Mouse (Mus musculus): ENCODE measurements around the gene Gpr183. TPM values are rescaled to one million over a fixed set of nuclear protein-coding genes. Genes with fewer than 3 reads are reported as not detected.

Gpr183 gene
- polyA plus RNA-seq, 1 experiment, result 0.06 TPM

GRCm38 (mm10) chr14:121987287-121987686 is 22.3 kb upstream of the Gpr183 start:
- no peak overlapping the region for H3K4me3 ChIP-seq (ENCODE audit: insufficient read depth, poor library complexity, severe bottlenecking)
- TF ChIP-seq FOSL1 (IDR thresholded peaks at IDR 0.05; ENCODE audit: insufficient read depth, low read length, poor library complexity, severe bottlenecking), result peak; percentile 45
- no peak for TF ChIP-seq CTCF (IDR thresholded peaks at IDR 0.05; ENCODE audit: control insufficient read depth, insufficient read depth, insufficient read length)
- no peaks in the 10 kb centered on the region for H3K27me3 ChIP-seq (ENCODE audit: control insufficient read depth, insufficient read depth, insufficient read length)
- no peak overlapping the region for H3ac ChIP-seq (ENCODE audit: control insufficient read depth, insufficient read length, low read depth)
- no peaks in the 10 kb centered on the region for H3K79me2 ChIP-seq (ENCODE audit: control insufficient read depth, insufficient read depth)
- no peaks in the 10 kb centered on the region for H3K36me3 ChIP-seq (ENCODE audit: control insufficient read depth, insufficient read depth)
- H3K79me3 ChIP-seq (ENCODE audit: low read depth), result peaks cover 2% of the 10 kb centered on the region

GRCm38 (mm10) chr14:121986028-121986427 is 21.0 kb upstream of the Gpr183 start:
- H3K4me3 ChIP-seq (ENCODE audit: insufficient read depth, poor library complexity, severe bottlenecking), result no peak overlapping the region
- H3K79me2 ChIP-seq (ENCODE audit: control insufficient read depth, insufficient read depth), result no peaks in the 10 kb centered on the region
- TF ChIP-seq FOSL1 (IDR thresholded peaks at IDR 0.05; ENCODE audit: insufficient read depth, low read length, poor library complexity, severe bottlenecking) (no peak), CTCF (IDR thresholded peaks at IDR 0.05; ENCODE audit: control insufficient read depth, insufficient read depth, insufficient read length) (no peak), USF1 (IDR thresholded peaks at IDR 0.05; ENCODE audit: low read depth) (no peak), MAX (IDR thresholded peaks at IDR 0.05) (no peak), CEBPB (IDR thresholded peaks at IDR 0.05; ENCODE audit: low read depth) (no peak), MYOD1 (IDR thresholded peaks at IDR 0.05; ENCODE audit: control insufficient read depth, insufficient read length, low read depth) (no peak), MYOG (IDR thresholded peaks at IDR 0.05; ENCODE audit: control insufficient read depth, extremely low read depth, insufficient read length) (no peak)
- H3K36me3 ChIP-seq (ENCODE audit: control insufficient read depth, insufficient read depth), result no peaks in the 10 kb centered on the region
- peaks cover 2% of the 10 kb centered on the region for H3K79me3 ChIP-seq (ENCODE audit: low read depth)
- H3ac ChIP-seq (ENCODE audit: control insufficient read depth, insufficient read length, low read depth), result no peak overlapping the region
- H3K27me3 ChIP-seq (ENCODE audit: control insufficient read depth, insufficient read depth, insufficient read length), result no peaks in the 10 kb centered on the region

GRCm38 (mm10) chr14:121985477-121985876 is 20.5 kb upstream of the Gpr183 start:
- Histone ChIP-seq H3K36me3 (ENCODE audit: control insufficient read depth, insufficient read depth) (no peaks in the 10 kb centered on the region), H3K27me3 (ENCODE audit: control insufficient read depth, insufficient read depth, insufficient read length) (no peaks in the 10 kb centered on the region), H3K79me2 (ENCODE audit: control insufficient read depth, insufficient read depth) (no peaks in the 10 kb centered on the region), H3K4me3 (ENCODE audit: insufficient read depth, poor library complexity, severe bottlenecking) (no peak overlapping the region), H3K79me3 (ENCODE audit: low read depth) (peaks cover 2% of the 10 kb centered on the region), H3ac (ENCODE audit: control insufficient read depth, insufficient read length, low read depth) (no peak overlapping the region)
- TF ChIP-seq USF1 (IDR thresholded peaks at IDR 0.05; ENCODE audit: low read depth) (no peak), MYOG (IDR thresholded peaks at IDR 0.05; ENCODE audit: control insufficient read depth, extremely low read depth, insufficient read length) (no peak), MYOD1 (IDR thresholded peaks at IDR 0.05; ENCODE audit: control insufficient read depth, insufficient read length, low read depth) (no peak), CEBPB (IDR thresholded peaks at IDR 0.05; ENCODE audit: low read depth) (no peak), CTCF (IDR thresholded peaks at IDR 0.05; ENCODE audit: control insufficient read depth, insufficient read depth, insufficient read length) (no peak), MAX (IDR thresholded peaks at IDR 0.05) (no peak), FOSL1 (IDR thresholded peaks at IDR 0.05; ENCODE audit: insufficient read depth, low read length, poor library complexity, severe bottlenecking) (no peak)

- TF ChIP-seq USF1 (IDR thresholded peaks at IDR 0.05; ENCODE audit: low read depth) (no peak), CEBPB (IDR thresholded peaks at IDR 0.05; ENCODE audit: low read depth) (no peak), MYOD1 (IDR thresholded peaks at IDR 0.05; ENCODE audit: control insufficient read depth, insufficient read length, low read depth) (no peak), MYOG (IDR thresholded peaks at IDR 0.05; ENCODE audit: control insufficient read depth, extremely low read depth, insufficient read length) (no peak), MAX (IDR thresholded peaks at IDR 0.05) (no peak), CTCF (IDR thresholded peaks at IDR 0.05; ENCODE audit: control insufficient read depth, insufficient read depth, insufficient read length) (no peak), FOSL1 (IDR thresholded peaks at IDR 0.05; ENCODE audit: insufficient read depth, low read length, poor library complexity, severe bottlenecking) (no peak)
- H3K79me3 ChIP-seq (ENCODE audit: low read depth), result no peaks in the 10 kb centered on the region
- H3K27me3 ChIP-seq (ENCODE audit: control insufficient read depth, insufficient read depth, insufficient read length), result no peaks in the 10 kb centered on the region
- H3K36me3 ChIP-seq (ENCODE audit: control insufficient read depth, insufficient read depth), result no peaks in the 10 kb centered on the region
- no peak overlapping the region for H3K4me3 ChIP-seq (ENCODE audit: insufficient read depth, poor library complexity, severe bottlenecking)
- no peaks in the 10 kb centered on the region for H3K79me2 ChIP-seq (ENCODE audit: control insufficient read depth, insufficient read depth)
- no peak overlapping the region for H3ac ChIP-seq (ENCODE audit: control insufficient read depth, insufficient read length, low read depth)
Measured at GRCm38 (mm10) chr14:121983009-121983933, 18.3 kb upstream of the Gpr183 start.

GRCm38 (mm10) chr14:121981531-121981930 is 16.5 kb upstream of the Gpr183 start:
- TF ChIP-seq MYOG (IDR thresholded peaks at IDR 0.05; ENCODE audit: control insufficient read depth, extremely low read depth, insufficient read length) (no peak), CEBPB (IDR thresholded peaks at IDR 0.05; ENCODE audit: low read depth) (no peak), MYOD1 (IDR thresholded peaks at IDR 0.05; ENCODE audit: control insufficient read depth, insufficient read length, low read depth) (no peak), FOSL1 (IDR thresholded peaks at IDR 0.05; ENCODE audit: insufficient read depth, low read length, poor library complexity, severe bottlenecking) (no peak), USF1 (IDR thresholded peaks at IDR 0.05; ENCODE audit: low read depth) (no peak), CTCF (IDR thresholded peaks at IDR 0.05; ENCODE audit: control insufficient read depth, insufficient read depth, insufficient read length) (no peak), MAX (IDR thresholded peaks at IDR 0.05) (no peak)
- H3K36me3 ChIP-seq (ENCODE audit: control insufficient read depth, insufficient read depth), result no peaks in the 10 kb centered on the region

More at GRCm38 (mm10) chr14:121981531-121981930, 16.5 kb upstream of the Gpr183 start:
- Histone ChIP-seq H3K4me3 (ENCODE audit: insufficient read depth, poor library complexity, severe bottlenecking) (no peak overlapping the region), H3K27me3 (ENCODE audit: control insufficient read depth, insufficient read depth, insufficient read length) (no peaks in the 10 kb centered on the region), H3ac (ENCODE audit: control insufficient read depth, insufficient read length, low read depth) (no peak overlapping the region), H3K79me3 (ENCODE audit: low read depth) (no peaks in the 10 kb centered on the region), H3K79me2 (ENCODE audit: control insufficient read depth, insufficient read depth) (no peaks in the 10 kb centered on the region)

Data from C2C12 (cell line).